Mouse (Mus musculus): ENCODE results near the gene Vav3. TPM values are rescaled to one million over a fixed set of nuclear protein-coding genes. Genes with fewer than 3 reads are reported as not detected.

Vav3 gene
- total RNA-seq, 2 experiments from 2014 or later, result 4.2 to 9.0 TPM

DNA sequence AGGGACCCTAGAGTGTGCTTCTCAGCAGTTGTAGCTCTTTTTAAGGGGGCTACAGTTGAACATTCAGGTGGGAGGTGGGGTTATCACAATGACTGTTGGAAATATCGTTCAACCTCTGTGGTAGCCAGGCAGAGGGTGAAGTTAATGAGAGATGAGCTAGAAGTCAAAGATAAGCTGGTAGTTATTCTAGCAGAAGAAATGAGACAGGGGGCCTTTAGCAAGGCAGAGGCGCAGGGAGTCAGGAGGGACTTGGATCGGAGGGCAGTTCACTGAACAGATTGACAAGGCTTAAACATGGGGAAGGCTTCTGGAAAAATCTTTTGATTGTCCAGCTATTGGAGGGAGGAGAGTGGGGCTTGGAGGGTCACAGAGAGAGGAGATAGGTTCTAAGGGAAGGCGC lies 147.4 kb downstream of the Vav3 start:
- intact Hi-C loops (cut with DNase I), result loop anchor here (5.0 kb wide), 1 partner anchor 146 kb away; the partner anchor contains the start of gene Vav3
- no peak for DNase-seq (ENCODE audit: low spot score in 2 of 2)

DNA sequence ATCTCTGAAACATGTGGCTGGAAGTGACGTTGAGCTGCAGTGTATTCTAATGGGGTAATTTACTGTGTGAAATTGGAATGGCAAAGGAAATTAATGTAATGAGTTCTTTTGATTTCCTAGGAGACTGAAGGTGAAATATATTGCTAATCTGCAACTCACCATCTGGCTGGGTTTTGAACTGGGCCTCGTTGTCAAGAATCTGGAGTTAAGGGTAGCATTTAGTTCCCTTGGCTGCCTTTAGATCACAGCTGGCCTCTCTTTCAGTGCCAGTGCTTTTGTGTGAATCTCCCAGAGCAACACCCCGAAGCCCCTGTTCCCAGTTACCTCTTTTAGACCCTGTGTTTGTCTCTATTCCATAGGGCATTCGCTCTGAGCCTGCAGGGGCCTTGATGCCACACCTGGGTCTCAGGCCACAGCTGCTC lies 148.3 kb downstream of the Vav3 start:
- DNase-seq (ENCODE audit: low spot score in 2 of 2), result no peak
- intact Hi-C loops (cut with DNase I), result loop anchor here (5.0 kb wide), 1 partner anchor 146 kb away; the partner anchor contains the start of gene Vav3

GRCm38 (mm10) chr3:109490561-109491296 lies 150.3 kb downstream of the Vav3 start:
- no peak for DNase-seq (ENCODE audit: low spot score in 2 of 2)
- intact Hi-C loops (cut with DNase I), result loop anchor here (1.0 to 5.0 kb wide), 2 partner anchors 319 to 463 kb away; partner anchors contain the start of gene Fam102b

DNA sequence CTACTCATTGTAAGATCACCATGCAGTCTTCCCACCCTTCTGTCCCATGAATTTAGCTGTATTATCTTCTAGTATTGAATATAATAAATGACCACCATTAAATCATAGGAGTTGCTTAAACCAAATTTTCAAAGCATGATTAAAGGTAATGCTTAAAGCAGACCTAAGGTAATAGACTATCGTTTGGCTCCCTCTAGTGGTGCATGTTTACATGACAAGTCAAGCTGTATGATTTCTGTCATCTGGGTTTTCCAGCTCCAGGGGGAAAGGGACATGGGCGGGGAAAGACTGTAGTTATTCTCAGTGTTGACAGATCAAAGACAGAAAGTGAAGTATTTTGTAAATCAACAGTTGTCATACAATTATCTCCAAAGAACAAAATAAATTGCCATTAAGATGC lies 151.1 kb downstream of the Vav3 start:
- DNase-seq (ENCODE audit: low spot score in 2 of 2), result peak in 1 of 2 experiments; percentile 52
- intact Hi-C loops (cut with DNase I), result loop anchor here (1.0 to 5.0 kb wide), 2 partner anchors 320 to 464 kb away; partner anchors contain the start of gene Fam102b

GRCm38 (mm10) chr3:109496461-109496860 lies 156.0 kb downstream of the Vav3 start:
- intact Hi-C loops (cut with DNase I), result no loop called here
- DNase-seq (ENCODE audit: low spot score in 2 of 2), result no peak

GRCm38 (mm10) chr3:109497074-109497473 lies 156.6 kb downstream of the Vav3 start:
- intact Hi-C loops (cut with DNase I), result no loop called here
- no peak for DNase-seq (ENCODE audit: low spot score in 2 of 2)

- no peak for DNase-seq (ENCODE audit: low spot score in 2 of 2)
- intact Hi-C loops (cut with DNase I), result no loop called here
Observed at GRCm38 (mm10) chr3:109499861-109500456, 159.5 kb downstream of the Vav3 start.

DNA sequence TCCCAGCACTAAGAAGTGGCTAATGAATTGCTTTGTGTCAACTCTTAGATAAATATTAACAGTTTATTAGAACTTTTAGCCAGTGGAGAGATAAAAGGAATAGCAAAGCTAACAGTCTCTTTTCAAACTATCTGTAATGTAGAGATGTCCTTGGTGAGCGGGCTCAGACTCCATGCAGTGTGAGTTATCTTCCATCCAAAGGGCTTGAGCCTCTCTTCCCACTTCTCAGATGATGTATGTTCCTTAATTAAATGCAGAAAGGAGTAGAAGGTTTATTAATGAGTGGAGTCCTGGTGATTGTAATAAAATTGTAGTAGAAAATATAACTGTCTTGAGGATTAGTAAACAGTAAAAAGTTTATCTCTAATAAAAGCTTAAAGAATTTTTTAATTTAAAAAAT lies 169.3 kb downstream of the Vav3 start:
- DNase-seq (ENCODE audit: low spot score in 2 of 2), result no peak
- intact Hi-C loops (cut with DNase I), result no loop called here

DNA sequence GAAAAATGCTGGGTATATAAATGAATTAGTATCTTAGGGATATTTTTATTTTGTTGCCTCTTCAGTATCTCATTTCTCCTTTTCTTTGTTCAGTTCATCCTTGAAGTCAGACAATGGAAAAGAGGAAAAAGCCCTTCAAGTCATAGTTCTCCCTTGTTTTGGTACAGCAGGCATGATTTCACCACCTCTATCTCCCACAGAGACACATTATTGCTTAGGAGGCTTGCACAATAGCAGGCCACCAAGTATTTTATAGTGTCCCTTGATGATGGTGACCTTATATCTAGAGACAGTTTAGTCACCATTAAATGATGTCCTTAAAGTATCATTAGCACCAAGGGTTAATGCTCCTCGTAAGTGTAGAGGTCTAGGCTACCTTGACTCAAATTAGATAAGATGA lies 171.4 kb downstream of the Vav3 start:
- intact Hi-C loops (cut with DNase I), result no loop called here
- no peak for DNase-seq (ENCODE audit: low spot score in 2 of 2)

DNA sequence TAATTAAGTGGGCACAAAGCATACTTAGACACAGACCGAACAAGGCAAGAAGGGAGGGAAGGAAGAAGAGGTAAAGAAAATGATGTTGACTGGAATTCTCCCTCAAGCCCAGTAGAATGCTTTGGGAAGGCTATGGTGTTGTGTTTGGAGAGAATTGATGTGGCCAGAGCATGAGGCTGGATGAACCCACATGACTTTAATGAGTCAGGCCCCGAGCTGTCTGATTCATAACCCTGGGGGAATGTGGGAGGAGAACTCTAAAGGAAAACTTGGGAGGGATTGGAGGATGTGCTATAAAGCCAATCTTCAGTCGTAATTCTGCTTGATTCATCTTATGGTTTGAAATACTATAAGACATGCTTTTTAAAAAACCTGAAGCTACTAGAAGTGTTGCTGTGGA lies 175.0 kb downstream of the Vav3 start:
- DNase-seq (ENCODE audit: low spot score in 2 of 2), result no peak
- intact Hi-C loops (cut with DNase I), result no loop called here

- intact Hi-C loops (cut with DNase I), result no loop called here
Observed at GRCm38 (mm10) chr3:109516372-109516771, 175.9 kb downstream of the Vav3 start.

DNA sequence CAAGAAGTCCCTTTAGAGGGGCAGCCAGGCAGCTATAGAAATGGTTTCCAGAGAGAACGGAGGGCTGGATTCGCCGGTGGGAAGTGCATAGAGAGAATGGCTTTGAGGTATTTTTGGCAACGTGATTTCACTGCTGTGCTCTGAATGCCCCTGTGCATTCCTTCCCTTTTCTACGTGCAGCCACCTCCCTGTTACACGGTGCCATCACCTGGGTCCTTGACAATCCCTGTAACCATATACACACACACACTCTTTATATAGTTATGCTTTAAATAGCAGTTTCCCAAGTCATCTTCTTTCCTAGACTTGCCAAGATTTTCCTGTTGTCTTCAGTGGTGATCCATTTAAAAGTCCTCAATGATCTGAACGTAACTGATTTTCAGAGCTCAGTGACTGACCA lies 181.7 kb downstream of the Vav3 start:
- no peak for DNase-seq (ENCODE audit: low spot score in 2 of 2)
- intact Hi-C loops (cut with DNase I), result loop anchor here (5.0 kb wide), 1 partner anchor 605 kb away; no protein-coding TSS in a partner anchor

More at GRCm38 (mm10) chr3:109516372-109516771, 175.9 kb downstream of the Vav3 start:
- no peak for DNase-seq (ENCODE audit: low spot score in 2 of 2)

GRCm38 (mm10) chr3:109525825-109526224 lies 185.4 kb downstream of the Vav3 start:
- intact Hi-C loops (cut with DNase I), result loop anchor here (5.0 kb wide), 5 partner anchors 206 to 1811 kb away; no protein-coding TSS in a partner anchor
- DNase-seq (ENCODE audit: low spot score in 2 of 2), result no peak

DNA sequence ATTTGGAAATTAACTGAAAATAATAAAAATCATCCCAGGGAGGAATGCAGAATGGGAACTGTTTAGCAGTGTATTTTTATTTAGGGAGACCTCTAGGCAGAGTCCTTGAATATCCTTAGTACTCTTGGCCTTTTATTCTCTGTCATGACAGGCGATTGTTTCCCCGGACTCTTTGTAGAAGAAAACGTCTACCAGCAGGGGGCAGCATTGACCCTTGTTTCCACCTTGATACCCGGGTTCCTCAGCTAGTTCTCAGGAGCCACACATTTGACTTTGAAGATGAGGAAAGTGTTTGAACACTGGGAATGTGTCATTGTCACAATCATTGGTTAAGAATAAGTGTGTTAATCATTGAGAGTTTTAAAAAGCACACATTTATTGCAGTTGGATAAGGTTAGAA lies 185.8 kb downstream of the Vav3 start:
- DNase-seq (ENCODE audit: low spot score in 2 of 2), result peak; percentile 72 to 80
- intact Hi-C loops (cut with DNase I), result loop anchor here (5.0 kb wide), 5 partner anchors 206 to 1811 kb away; no protein-coding TSS in a partner anchor

DNA sequence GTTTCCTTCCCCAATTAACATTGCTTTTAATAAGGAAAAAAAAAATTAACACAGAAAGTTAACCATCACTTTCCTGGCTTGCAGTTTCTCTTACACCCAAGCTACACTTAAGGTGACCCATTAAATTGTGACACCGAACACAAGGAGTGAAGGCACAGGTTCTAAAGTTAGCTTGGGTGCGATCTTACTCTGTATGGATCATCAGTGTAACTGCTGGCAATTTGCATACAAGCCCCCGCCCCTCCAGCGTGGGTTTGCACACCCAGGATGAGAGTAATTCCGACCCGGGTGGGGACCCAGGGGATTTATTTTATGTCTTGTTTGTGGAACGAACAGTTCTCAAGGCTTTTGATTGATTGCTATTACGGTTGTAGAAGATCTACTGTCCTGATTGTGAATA lies 186.2 kb downstream of the Vav3 start:
- DNase-seq (ENCODE audit: low spot score in 2 of 2), result no peak
- intact Hi-C loops (cut with DNase I), result loop anchor here (5.0 kb wide), 5 partner anchors 206 to 1811 kb away; no protein-coding TSS in a partner anchor

DNA sequence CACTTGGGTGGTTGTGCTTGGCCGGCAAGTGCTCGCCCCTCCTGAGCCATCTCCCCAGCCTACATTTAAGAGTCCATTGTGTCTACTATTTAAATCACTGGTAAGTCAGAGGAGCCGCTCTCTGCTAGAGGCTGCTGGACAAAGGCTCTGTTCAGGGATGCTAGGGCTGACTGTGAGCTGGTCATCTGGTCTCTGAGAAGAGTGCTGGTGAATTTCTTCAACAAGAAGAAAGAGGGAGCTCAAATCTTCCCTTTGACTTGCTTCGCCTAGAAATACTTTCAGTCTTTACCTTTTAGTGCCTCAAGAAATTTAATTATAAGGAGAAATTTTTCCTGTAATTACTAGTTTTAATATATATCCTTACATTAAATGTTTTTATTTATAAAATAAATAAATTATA lies 188.2 kb downstream of the Vav3 start:
- no peak for DNase-seq (ENCODE audit: low spot score in 2 of 2)
- intact Hi-C loops (cut with DNase I), result loop anchor here (5.0 kb wide), 5 partner anchors 204 to 1809 kb away; no protein-coding TSS in a partner anchor

GRCm38 (mm10) chr3:109537686-109538085 lies 197.2 kb downstream of the Vav3 start:
- intact Hi-C loops (cut with DNase I), result no loop called here
- no peak for DNase-seq (ENCODE audit: low spot score in 2 of 2)

- DNase-seq (ENCODE audit: low spot score in 2 of 2), result no peak
- intact Hi-C loops (cut with DNase I), result no loop called here
Observed at GRCm38 (mm10) chr3:109540009-109540408, 199.6 kb downstream of the Vav3 start.

- intact Hi-C loops (cut with DNase I), result no loop called here
- DNase-seq (ENCODE audit: low spot score in 2 of 2), result no peak
Observed at GRCm38 (mm10) chr3:109544476-109545221, 204.2 kb downstream of the Vav3 start.

DNA sequence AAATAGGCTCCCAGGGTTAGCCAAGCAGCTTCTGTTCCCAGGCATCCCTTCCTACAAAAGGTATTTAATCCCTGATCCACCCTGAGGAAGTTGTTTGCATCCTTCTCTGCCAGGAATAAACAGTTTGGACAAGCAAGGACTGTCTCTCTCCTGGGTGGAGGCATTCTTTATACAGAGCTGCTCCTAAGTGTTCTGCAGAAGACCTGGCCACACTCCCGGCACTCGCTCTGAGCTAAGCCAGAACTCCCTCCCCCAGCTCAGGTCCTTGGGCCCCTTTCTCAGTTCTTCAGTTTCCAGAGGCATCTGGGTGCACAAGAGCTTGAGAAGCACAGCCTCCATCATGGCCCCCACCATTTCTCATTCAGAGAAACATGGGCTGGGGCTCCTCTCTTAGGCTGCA lies 216.9 kb downstream of the Vav3 start:
- DNase-seq (ENCODE audit: low spot score in 2 of 2), result no peak
- intact Hi-C loops (cut with DNase I), result no loop called here

All from left cerebral cortex, postnatal 36 days (tissue).